Mouse (Mus musculus): ENCODE data around the gene Accs. TPM values are rescaled to one million over a fixed set of nuclear protein-coding genes. Genes with fewer than 3 reads are reported as not detected.

Gene Accs
- polyA plus RNA-seq, 1 experiment from 2014 or later = 4.2 TPM

DNA sequence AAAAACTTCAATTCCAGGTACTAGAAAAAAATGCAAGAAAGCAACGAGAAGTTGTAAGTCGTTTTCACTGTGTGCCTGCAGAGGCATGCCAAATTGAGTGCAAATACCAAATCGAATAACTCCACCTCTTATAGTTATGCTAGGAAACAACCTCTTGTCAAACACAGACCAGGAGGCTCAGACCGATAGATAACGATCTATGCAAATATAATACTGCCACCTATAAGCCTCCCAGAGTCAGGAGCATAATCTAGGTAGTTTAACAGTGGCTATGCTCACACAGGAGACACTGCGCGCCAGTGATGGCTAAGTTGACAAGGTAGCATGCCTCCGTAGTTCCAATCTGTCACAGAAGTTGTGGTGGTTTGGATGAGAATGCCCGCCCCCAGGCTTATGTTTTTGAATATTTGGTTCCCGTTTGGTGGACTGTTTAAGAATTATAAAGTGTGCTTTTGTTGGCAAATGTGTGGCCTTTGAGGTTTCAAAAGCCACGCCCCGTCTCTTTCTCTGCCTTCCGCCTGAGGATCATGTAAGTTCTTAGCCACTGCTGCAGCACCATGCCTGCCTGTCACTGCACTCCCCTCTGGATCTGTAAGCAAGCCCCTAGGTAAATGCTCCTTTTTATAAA is 688 bp upstream of the Accs start:
- Histone ChIP-seq H3K4me2 (peak overlapping the region; percentile 80), H3K4me3 (replicated peaks) (0 out of 2 replicates have a peak overlapping the region, but pooled peaks have one; percentile 64), H3K4me1 (peaks cover 22% of the 10 kb centered on the region), H3K27ac (replicated peaks) (peak overlapping the region; percentile 87; the same call in 1 of the 2 replicates), H3K9me3 (replicated peaks) (no peaks in the 10 kb centered on the region), H3K9ac (replicated peaks) (no peak overlapping the region), H3K36me3 (0 out of 2 replicates have a peak, but pooled peaks cover 3% of the 10 kb centered on the region), H3K27me3 (replicated peaks) (no peaks in the 10 kb centered on the region)
- 46% methylated on average over 13 of the region's 13 CpGs for WGBS
- ATAC-seq (ENCODE audit: low FRiP score) = no peak

GRCm38 (mm10) chr2:93841349-93841748 is 8.4 kb downstream of the Accs start:
- Histone ChIP-seq H3K36me3 (peaks cover 45% of the 10 kb centered on the region), H3K4me2 (no peak overlapping the region), H3K27ac (replicated peaks) (no peak overlapping the region), H3K9ac (replicated peaks) (no peak overlapping the region), H3K4me3 (replicated peaks) (no peak overlapping the region), H3K27me3 (replicated peaks) (no peaks in the 10 kb centered on the region), H3K9me3 (replicated peaks) (no peaks in the 10 kb centered on the region), H3K4me1 (no peaks in the 10 kb centered on the region)
- no peak for ATAC-seq (ENCODE audit: low FRiP score)
- WGBS = 97% methylated on average over 3 of the region's 3 CpGs

DNA sequence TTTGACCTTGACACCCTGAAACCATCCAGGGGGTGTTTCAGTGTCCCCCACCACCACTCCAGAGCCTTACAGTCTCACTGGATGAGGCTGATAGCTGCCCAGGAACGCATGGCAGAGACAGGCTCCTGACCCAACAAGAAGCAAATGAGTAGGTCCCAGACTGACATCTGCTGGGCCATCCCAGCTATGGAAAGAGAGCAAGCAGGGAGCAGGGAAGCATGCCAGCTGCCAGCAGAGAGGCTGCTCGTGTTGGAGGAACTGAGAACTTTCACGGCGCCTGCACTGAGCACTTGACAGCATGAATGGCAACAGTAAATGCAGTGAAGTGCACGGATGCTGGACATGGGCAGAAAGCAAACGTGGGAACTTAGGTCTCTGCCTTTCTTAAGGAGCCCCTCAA is 9.6 kb downstream of the Accs start:
- H3K9me3 ChIP-seq (replicated peaks) = no peaks in the 10 kb centered on the region
- H3K27me3 ChIP-seq (replicated peaks) = no peaks in the 10 kb centered on the region
- H3K36me3 ChIP-seq = peaks cover 51% of the 10 kb centered on the region
- H3K4me1 ChIP-seq = no peaks in the 10 kb centered on the region
- no peak overlapping the region for H3K4me2 ChIP-seq
- WGBS = 83% methylated on average over 6 of the region's 6 CpGs
- no peak overlapping the region for H3K27ac ChIP-seq (replicated peaks)
- no peak overlapping the region for H3K4me3 ChIP-seq (replicated peaks)
- H3K9ac ChIP-seq (replicated peaks) = no peak overlapping the region
- no peak for ATAC-seq (ENCODE audit: low FRiP score)

DNA sequence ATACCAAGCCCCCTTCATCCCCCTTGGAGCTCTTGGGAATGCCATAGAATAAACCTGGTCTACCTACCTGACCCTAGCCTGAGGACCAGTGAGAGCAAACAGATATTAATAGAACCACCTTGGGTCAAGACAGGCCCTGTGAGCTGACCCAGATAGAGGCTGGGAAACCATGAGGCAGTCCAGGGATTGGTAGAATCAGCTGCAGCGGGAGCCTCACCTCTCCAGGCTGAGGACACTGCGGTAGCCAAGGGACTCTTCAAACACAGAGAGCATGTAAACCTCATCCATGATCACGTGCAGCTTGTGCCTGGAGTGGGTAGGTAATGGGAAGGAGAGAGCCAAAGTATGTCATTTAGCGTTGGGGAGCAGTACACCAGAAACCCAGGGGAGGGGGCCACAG is 10.8 kb downstream of the Accs start:
- WGBS = 95% methylated on average over 4 of the region's 4 CpGs
- H3K27me3 ChIP-seq (replicated peaks) = no peaks in the 10 kb centered on the region
- H3K4me2 ChIP-seq = no peak overlapping the region
- H3K36me3 ChIP-seq = peaks cover 48% of the 10 kb centered on the region
- H3K4me3 ChIP-seq (replicated peaks) = no peak overlapping the region
- H3K27ac ChIP-seq (replicated peaks) = no peak overlapping the region
- H3K9ac ChIP-seq (replicated peaks) = no peak overlapping the region
- no peak for ATAC-seq (ENCODE audit: low FRiP score)
- H3K9me3 ChIP-seq (replicated peaks) = no peaks in the 10 kb centered on the region
- H3K4me1 ChIP-seq = no peaks in the 10 kb centered on the region

GRCm38 (mm10) chr2:93836232-93836785 is 13.4 kb downstream of the Accs start:
- H3K9me3 ChIP-seq (replicated peaks) = no peaks in the 10 kb centered on the region
- no peak overlapping the region for H3K4me2 ChIP-seq
- H3K9ac ChIP-seq (replicated peaks) = no peak overlapping the region
- no peaks in the 10 kb centered on the region for H3K4me1 ChIP-seq
- H3K36me3 ChIP-seq = peaks cover 37% of the 10 kb centered on the region
- 68% methylated on average over 13 of the region's 13 CpGs for WGBS
- no peaks in the 10 kb centered on the region for H3K27me3 ChIP-seq (replicated peaks)
- ATAC-seq (ENCODE audit: low FRiP score) = no peak
- no peak overlapping the region for H3K27ac ChIP-seq (replicated peaks)
- no peak overlapping the region for H3K4me3 ChIP-seq (replicated peaks)

- H3K36me3 ChIP-seq = peaks cover 30% of the 10 kb centered on the region
- no peak for ATAC-seq (ENCODE audit: low FRiP score)
Measured at GRCm38 (mm10) chr2:93835596-93835995, 14.1 kb downstream of the Accs start.

DNA sequence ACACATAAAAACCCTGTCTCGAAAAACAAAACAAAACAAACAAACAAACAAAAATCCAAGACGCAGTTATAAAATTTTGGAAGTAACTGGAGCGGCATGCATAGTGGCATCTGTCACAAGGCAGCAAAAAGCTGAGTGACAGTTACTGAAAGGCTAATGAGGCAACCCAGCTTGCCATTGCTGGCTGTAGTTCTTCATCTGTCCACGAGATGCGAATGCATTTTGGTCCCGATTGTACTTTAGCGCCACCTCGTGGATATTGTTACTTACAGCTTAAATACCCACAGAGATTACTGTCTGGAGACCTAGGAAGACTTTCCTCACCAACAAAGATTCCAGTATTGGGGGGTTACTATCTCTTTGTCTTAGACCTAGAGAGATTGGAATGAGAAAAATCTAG is 26.2 kb downstream of the Accs start:
- no peak for ATAC-seq (ENCODE audit: low FRiP score)
- no peak overlapping the region for H3K27ac ChIP-seq (replicated peaks)
- no peak overlapping the region for H3K4me2 ChIP-seq
- peaks cover 13% of the 10 kb centered on the region for H3K36me3 ChIP-seq
- H3K9me3 ChIP-seq (replicated peaks) = no peaks in the 10 kb centered on the region
- H3K4me3 ChIP-seq (replicated peaks) = no peak overlapping the region
- WGBS = 17% methylated on average over 8 of the region's 8 CpGs
- H3K9ac ChIP-seq (replicated peaks) = no peak overlapping the region
- H3K27me3 ChIP-seq (replicated peaks) = no peaks in the 10 kb centered on the region
- H3K4me1 ChIP-seq = peaks cover 26% of the 10 kb centered on the region

More at GRCm38 (mm10) chr2:93835596-93835995, 14.1 kb downstream of the Accs start:
- no peak overlapping the region for H3K9ac ChIP-seq (replicated peaks)
- no peak overlapping the region for H3K27ac ChIP-seq (replicated peaks)
- no peaks in the 10 kb centered on the region for H3K4me1 ChIP-seq
- WGBS = 85% methylated on average over 11 of the region's 11 CpGs
- no peaks in the 10 kb centered on the region for H3K27me3 ChIP-seq (replicated peaks)
- no peaks in the 10 kb centered on the region for H3K9me3 ChIP-seq (replicated peaks)
- no peak overlapping the region for H3K4me2 ChIP-seq
- H3K4me3 ChIP-seq (replicated peaks) = no peak overlapping the region

- no peaks in the 10 kb centered on the region for H3K27me3 ChIP-seq (replicated peaks)
- H3K4me3 ChIP-seq (replicated peaks) = peak within 1 kb of the TSS; percentile 76
- H3K27ac ChIP-seq (replicated peaks) = peak within 1 kb of the TSS; percentile 61
- 2% methylated on average over 65 of the region's 66 CpGs for WGBS
- H3K4me2 ChIP-seq = peak within 1 kb of the TSS; percentile 74
- ATAC-seq (ENCODE audit: low FRiP score) = peak; percentile 92
- H3K9ac ChIP-seq (replicated peaks) = peak within 1 kb of the TSS; percentile 93
- H3K4me1 ChIP-seq = peaks cover 31% of the 10 kb centered on the region
- H3K9me3 ChIP-seq (replicated peaks) = no peaks in the 10 kb centered on the region
- peaks cover 13% of the 10 kb centered on the region for H3K36me3 ChIP-seq
Measured at GRCm38 (mm10) chr2:93822045-93822749, 27.5 kb downstream of the Accs start, which contains the start of gene Ext2. Gene Ext2, minus strand, starts transcription at chr2:93822568.

GRCm38 (mm10) chr2:93817791-93818190 is 32.0 kb downstream of the Accs start:
- Histone ChIP-seq H3K4me2 (no peak overlapping the region), H3K36me3 (peaks cover 22% of the 10 kb centered on the region), H3K9ac (replicated peaks) (no peak overlapping the region), H3K27me3 (replicated peaks) (no peaks in the 10 kb centered on the region), H3K4me1 (peaks cover 31% of the 10 kb centered on the region), H3K27ac (replicated peaks) (no peak overlapping the region), H3K9me3 (replicated peaks) (no peaks in the 10 kb centered on the region), H3K4me3 (replicated peaks) (no peak overlapping the region)
- ATAC-seq (ENCODE audit: low FRiP score) = no peak
- 96% methylated on average over 5 of the region's 5 CpGs for WGBS

DNA sequence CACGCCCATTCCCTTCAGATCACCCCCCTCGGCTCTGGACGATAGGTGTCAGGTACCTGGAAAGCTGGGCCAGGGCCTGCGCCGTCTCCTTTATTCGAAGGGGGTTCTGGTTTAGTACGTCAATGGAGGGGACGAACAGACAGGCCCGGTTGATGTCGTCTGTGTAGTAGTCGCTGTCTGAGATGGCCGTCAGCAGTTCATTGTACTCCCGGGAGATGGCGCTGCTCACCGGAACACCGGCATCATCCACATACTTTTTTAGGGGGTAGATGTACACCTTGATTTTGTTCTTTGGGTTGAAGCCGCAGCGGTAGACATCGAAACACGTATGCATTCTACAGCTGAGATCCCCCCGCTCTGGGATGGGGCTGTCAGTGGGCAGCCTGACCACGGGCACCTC is 36.4 kb downstream of the Accs start:
- peaks cover 38% of the 10 kb centered on the region for H3K36me3 ChIP-seq
- H3K9me3 ChIP-seq (replicated peaks) = no peaks in the 10 kb centered on the region
- no peak overlapping the region for H3K4me2 ChIP-seq
- H3K4me1 ChIP-seq = 0 out of 2 replicates have a peak, but pooled peaks cover 3% of the 10 kb centered on the region
- no peak overlapping the region for H3K27ac ChIP-seq (replicated peaks)
- no peak for ATAC-seq (ENCODE audit: low FRiP score)
- no peaks in the 10 kb centered on the region for H3K27me3 ChIP-seq (replicated peaks)
- no peak overlapping the region for H3K9ac ChIP-seq (replicated peaks)
- WGBS = 93% methylated on average over 22 of the region's 22 CpGs
- no peak overlapping the region for H3K4me3 ChIP-seq (replicated peaks)

- peaks cover 53% of the 10 kb centered on the region for H3K36me3 ChIP-seq
- H3K4me1 ChIP-seq = no peaks in the 10 kb centered on the region
- no peak overlapping the region for H3K4me3 ChIP-seq (replicated peaks)
- H3K4me2 ChIP-seq = no peak overlapping the region
- 30% methylated on average over 4 of the region's 4 CpGs for WGBS
- H3K27ac ChIP-seq (replicated peaks) = no peak overlapping the region
- no peaks in the 10 kb centered on the region for H3K9me3 ChIP-seq (replicated peaks)
- no peaks in the 10 kb centered on the region for H3K27me3 ChIP-seq (replicated peaks)
- no peak overlapping the region for H3K9ac ChIP-seq (replicated peaks)
- ATAC-seq (ENCODE audit: low FRiP score) = no peak
Measured at GRCm38 (mm10) chr2:93811812-93812211, 37.9 kb downstream of the Accs start.

DNA sequence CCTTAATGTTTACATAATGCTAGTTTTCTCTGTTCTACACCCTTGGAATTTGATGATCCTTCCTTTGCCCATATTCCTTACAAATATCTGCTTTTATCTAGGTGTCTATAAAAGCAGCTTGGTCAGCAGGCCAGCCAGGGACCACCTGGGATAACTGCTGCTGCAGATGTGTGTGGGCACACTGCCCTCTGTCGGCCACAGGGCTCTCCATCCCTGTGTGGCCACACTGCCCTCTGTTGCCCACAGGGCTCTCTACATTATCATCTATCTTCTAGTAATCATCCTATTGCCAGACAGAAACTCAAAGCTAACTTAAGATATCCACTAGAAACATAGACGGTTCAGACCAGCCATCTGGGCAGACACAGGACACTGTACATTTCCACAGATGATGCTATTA is 39.8 kb downstream of the Accs start:
- Histone ChIP-seq H3K4me1 (no peaks in the 10 kb centered on the region), H3K9ac (replicated peaks) (no peak overlapping the region), H3K36me3 (peaks cover 69% of the 10 kb centered on the region), H3K4me2 (no peak overlapping the region), H3K4me3 (replicated peaks) (no peak overlapping the region), H3K9me3 (replicated peaks) (no peaks in the 10 kb centered on the region), H3K27me3 (replicated peaks) (no peaks in the 10 kb centered on the region), H3K27ac (replicated peaks) (no peak overlapping the region)
- whole genome bisulfite sequencing = 10% methylated on average over 2 of the region's 2 CpGs
- ATAC-seq (ENCODE audit: low FRiP score) = no peak
